Mouse (Mus musculus): ENCODE results near the gene Filip1l.
A peak's percentile ranks its signal among the peaks of the same experiment; 100 is the strongest.

Filip1l gene

DNA sequence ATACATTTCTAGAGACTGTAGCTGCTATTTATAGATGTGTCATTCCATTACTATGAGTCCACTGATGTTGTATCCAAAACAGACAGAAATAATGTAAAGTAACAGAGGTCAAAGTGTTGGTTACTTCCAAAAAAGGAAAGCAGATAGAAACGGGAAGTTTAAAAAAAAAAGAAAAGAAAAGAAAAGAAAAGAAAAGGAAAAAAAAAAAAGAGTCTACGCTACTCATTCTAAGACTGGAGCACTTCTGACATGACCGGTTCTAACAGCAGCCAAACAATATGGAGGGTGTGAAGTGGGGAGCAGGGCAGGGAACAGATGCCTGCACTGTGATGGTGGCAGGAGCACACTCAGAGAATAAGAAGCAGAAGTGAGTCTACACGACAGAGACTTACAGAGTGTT is 175.6 kb downstream of the Filip1l start:
- no peak for DNase-seq (ENCODE audit: low spot score in 2 of 2)

DNA sequence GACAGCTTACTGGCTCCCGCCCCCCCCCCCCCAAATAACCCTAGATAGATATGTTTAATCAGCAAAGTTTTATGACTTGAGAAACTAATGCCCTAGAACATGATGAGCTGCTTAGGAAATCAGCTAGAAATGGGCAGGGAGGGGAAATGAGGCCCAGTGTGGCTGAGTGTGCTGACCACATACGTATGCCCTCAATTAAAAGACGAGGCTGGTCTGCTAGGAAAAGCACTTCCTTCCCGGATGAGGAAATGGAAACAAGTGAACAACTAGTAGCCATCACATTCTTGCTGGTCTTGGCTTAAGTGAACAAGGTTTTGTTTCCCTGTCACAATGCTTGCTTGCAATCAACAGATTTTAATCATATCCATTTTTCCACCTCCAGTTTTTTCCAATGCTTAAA is 177.7 kb downstream of the Filip1l start:
- no peak for DNase-seq (ENCODE audit: low spot score in 2 of 2)

DNA sequence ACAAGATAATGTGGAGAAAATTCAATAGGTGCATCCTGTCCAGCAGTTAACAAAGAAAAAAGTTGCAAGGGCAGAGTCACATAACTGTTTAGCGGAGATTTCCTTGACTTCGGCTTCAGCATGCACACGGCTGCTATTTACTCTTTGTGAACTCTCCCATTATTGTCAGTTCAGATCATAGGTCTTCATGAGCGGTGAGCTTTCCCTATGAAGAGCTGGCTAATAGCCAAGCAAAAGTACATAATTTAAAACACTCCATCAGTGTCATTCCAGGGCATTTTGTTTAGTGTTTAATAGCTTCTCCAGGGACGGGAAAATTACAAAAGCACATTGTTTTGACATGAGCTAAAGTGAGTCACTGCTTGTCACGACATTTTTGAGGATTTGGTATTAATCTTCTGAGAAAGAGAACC is 179.2 kb downstream of the Filip1l start:
- no peak for DNase-seq (ENCODE audit: low spot score in 2 of 2)

DNA sequence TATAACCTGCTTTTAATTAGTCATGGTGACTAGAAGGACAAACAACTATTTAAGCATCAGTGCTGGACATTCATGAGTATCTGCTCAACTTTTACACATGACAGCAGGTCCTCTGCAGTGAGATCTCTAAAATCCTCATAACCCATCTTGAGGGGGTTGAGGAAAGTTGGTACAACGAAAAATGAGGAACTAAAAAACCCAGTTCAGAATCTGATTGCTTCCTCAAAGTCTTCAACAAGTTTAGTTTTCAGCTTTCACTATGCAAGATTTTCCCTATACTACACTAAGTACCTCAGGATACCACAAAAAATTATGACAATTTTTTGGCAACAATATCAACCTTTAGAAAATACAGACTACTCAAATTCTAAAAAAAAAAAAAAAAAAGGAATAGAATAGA is 181.5 kb downstream of the Filip1l start:
- DNase-seq (ENCODE audit: low spot score in 2 of 2), result no peak

DNA sequence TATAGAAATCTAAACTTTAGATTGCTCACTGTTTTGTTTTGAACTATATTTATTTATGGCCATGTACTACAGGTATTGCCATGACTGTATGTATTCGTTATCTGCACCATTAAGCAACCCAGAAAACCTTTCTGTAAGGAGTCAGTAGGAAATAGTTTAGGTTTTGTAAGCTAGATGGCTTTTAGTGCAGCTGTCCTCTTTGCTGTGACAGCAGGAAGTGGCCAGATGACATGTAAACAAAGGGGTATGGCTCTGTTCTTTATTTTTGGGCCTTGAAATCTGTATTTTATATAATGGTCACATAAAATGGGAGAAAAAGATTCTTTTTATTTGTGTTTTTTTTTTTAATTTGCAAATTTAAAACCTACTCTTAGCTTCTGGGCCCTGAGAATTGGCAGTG is 181.9 kb downstream of the Filip1l start:
- DNase-seq (ENCODE audit: low spot score in 2 of 2), result no peak

DNA sequence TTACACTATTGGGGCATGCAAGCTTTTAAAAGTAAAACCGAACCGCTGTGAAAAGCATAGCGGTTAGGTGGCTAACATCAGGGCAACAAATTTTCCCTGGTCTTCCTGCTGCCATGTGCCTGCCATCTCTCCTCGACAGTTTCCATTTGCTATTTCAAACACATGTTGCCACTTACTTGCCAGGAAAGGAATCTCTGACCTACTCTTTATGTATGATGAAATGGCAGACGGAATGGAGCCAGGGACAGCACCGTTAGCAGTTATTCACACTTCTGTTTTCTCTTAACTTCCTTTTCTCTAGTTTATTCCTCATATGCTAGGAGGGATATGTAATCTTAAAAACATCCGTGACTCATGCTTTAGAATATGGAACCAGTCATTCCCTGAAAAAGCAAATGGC is 183.6 kb downstream of the Filip1l start:
- no peak for DNase-seq (ENCODE audit: low spot score in 2 of 2)

DNA sequence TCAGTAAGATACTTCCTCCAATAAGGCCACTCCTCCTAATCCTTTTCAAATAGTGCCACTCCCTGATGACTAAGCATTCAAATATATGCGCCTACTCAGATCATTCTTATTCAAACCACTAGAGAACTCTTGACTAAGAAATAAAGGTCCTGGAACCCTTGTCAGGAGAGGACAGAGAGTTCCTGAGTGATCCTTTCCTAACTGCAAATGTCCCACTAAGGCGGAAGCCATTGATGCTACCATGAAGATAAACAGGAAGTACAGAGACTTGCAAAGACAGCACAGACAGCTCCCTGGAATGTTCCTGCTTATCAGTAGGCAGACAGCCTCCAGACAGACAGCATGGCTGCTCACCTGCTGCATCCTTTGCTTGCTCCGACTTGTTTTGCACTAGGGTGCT is 190.3 kb downstream of the Filip1l start:
- DNase-seq (ENCODE audit: low spot score in 2 of 2), result no peak

DNA sequence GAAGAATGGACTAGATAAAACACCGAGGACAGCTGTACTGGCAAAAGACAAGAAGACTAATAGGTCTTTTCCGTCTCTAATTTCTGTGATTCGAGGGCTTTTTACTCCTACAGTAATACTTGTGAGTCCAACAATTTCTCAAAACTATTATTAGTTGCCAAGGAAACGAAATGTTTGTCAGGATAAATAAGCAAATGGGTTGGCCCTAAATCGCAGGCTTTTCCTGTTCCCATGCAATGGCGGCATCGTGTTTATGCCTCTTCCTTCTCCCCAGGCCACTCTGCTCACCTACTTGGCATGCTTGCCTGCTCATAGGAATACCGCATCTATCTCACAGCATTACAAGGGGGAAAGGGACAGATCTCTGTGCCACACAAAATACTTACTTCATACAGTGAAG is 191.5 kb downstream of the Filip1l start:
- no peak for DNase-seq (ENCODE audit: low spot score in 2 of 2)

DNA sequence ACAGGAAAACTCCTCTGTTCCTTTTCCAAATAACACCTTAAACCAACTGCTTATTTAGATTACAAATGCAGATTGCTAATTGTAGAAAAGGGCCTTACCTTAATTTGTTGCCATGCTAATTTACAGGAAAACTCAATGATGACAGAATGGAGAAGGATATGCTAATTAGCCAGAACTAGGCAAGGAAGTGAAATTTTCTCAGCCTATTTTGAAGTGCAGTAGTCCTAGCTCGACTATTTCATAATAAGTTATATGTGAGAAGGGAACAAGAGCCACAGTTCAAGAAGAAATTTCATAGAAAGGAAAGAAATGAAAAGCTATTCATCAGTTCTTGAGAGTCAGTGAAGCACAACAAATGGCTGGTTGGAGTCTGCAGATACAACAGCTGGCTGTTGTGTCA is 193.5 kb downstream of the Filip1l start:
- no peak for DNase-seq (ENCODE audit: low spot score in 2 of 2)

DNA sequence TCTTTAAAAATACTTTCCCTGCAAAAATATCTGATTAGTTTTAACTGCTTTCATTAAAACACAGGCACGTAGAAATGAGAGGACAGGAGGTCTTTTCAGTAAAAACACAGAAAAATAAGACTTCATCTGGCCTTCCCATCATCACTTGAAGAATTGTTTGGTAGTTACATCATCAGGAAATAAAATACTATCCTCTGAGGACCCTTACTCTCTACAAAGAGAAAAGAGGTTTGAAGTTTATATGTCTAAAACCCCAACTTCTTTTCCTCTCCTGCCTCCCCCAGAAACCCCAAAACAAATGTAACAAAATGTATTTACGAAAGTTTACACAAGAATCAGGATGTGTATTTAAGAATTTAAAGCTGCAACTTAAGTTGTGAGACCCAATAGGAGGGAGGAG is 195.7 kb downstream of the Filip1l start:
- no peak for DNase-seq (ENCODE audit: low spot score in 2 of 2)

DNA sequence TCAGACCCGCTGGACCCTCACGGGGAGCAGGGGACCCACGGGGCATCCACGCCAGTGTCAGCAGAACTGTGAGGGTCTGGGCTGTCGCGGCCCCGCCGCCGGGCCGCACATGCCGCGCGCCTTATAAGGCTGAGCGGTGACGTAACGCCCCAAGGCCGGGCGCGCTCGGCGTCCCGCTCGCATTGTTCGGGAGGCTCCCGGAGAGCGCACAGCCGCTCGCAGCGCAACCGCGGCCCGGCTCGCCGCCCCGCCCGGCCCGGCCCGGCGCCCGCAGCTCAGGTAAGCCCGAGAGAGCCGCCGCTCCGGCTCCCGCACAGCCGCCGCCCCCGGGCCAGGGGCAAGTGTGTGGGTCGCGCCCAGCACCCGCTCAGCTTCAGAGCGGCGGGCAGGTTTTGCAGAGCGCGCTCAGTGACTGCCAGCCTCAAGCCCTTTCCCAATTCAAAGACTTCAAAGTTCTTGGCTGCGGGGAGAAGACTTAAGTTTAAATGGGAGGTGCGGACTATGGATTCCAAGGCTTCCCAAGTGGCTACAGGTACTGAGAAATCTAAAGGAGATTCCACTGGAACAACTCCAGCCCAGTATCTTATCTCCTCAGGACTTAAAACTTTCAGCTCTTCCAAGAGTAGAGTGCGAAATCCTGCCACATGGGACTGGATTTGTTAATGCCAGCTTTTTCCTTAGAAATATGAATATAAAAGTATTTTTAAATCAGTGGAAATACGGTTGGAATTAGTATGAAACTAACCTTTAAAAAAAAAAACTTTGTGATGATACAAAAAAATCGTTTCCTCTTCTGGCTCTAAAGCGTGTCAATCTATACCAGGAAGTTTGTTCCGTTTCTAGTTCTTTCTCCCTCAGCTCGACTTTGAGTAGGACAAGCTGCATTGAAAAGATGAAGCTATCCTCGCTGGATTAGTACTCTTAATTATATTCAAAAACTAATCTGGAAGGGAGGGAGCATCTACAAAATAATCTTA is 196.5 kb downstream of the Filip1l start:
- peak; percentile 33 to 53 for DNase-seq (ENCODE audit: low spot score in 2 of 2)

DNA sequence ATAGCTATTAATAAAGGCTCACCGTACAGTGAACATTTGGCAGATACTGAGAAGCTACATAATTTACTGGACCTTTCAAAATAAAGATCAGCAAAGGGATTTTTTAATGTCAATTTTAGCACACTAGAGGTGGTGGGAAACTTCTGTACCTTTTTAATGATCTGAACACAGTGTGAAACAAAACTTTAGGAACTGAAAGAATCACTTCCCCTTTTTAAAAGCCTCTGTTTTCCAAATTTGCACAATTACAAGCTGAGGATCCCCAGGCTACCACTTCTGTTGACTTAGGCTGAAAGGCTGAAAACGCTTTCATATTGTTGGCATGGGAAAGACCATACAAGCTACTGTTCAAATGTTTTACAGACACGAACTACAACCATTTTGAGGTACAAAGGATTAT is 197.2 kb downstream of the Filip1l start:
- DNase-seq (ENCODE audit: low spot score in 2 of 2), result no peak

DNA sequence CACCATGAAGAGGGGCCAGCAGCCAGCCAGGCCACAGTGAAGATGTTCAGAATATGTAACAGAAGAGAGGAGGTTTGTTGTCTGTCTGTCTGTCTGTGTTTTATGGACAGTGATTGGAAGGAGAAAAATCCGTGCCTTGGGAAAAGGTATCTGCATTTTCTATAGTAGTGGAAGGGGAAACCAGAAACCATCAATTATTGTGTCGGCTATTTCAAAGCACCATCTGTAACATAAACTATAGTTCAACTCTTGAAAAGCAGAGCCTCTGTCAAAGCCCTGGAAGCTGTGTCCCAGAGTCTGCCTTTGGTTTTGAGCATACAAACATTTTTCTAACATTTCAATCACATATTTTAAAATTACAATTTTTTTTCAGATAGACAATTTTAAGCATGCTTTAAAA is 197.9 kb downstream of the Filip1l start:
- DNase-seq (ENCODE audit: low spot score in 2 of 2), result no peak

DNA sequence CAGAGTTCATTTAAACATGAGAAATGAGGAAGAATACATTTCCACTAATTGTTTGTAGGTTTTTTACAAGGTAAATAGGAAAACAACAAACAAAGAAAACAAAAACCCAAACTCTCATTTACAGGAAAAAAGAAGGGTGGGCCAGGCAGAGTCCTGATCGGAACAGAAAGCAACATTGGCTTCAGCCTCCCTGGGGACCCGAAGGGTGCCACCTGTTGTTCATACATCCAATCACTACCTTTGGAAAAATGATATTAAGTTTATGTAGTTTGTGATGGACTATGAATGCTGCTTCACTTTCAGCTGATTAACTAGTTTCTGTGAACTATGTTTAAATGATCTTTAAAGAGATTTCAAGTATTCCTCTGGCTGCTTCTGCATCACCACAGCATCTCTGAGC is 198.7 kb downstream of the Filip1l start:
- DNase-seq (ENCODE audit: low spot score in 2 of 2), result no peak

DNA sequence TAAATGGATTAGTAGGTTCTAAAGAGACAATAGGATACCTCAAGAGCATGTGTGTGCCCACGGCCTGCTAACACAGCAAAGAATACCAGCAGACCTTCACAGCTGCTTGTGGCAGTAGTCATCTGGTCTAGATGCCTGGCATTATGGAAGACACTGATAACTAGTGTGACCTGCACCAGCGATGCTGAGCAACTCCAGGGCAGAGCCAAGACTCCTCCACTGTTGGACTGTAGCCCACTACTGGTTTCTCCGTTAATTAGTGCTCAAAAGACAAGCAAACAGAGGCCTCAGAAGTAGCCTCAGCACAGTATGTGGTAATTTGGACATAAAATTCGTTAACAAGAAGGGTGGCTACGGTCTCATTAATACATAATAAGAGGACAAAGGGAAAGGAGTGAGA is 199.8 kb downstream of the Filip1l start:
- no peak for DNase-seq (ENCODE audit: low spot score in 2 of 2)

DNA sequence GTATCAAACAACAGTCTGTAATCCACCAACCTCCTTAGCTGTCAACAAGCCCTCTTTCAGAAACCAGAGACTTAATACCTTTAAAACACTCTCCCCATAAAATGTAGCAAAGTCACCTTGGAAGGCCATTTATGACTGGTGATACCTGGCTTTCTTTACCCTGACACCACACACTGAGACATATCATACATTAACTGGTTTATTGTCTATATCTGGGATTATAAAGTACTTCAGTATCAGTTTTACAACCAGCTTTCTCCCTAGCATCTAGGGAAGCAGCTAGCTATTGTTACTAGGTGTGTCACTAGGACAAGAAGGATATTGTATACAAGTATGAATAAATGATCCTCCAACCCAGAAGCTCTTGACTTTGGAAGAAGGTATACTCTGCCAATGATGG is 200.3 kb downstream of the Filip1l start:
- DNase-seq (ENCODE audit: low spot score in 2 of 2), result no peak

DNA sequence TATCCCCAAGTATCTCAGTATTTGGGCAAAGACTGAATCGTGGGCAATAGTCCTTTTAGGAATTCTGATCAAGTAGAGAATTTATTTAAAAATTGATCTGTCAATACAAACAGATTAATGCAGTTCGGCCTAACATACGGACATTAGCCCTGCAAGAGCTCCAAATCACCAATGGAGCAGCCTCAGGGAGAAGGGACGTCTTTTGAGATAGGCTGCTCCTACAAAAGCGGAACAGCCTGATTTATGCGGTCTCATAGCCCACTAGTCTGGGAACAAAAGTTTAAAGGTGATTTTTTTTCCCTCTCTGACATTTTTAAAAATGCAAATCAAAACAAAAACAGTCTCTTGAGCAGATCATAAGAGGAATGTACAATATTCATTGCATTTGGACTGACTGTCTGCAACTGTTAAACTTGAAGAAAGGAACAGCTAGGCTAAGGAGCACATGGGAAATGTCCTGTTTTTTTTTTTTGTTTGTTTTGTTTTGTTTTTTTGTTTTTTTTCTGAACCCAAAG is 202.1 kb downstream of the Filip1l start:
- no peak for DNase-seq (ENCODE audit: low spot score in 2 of 2)

DNA sequence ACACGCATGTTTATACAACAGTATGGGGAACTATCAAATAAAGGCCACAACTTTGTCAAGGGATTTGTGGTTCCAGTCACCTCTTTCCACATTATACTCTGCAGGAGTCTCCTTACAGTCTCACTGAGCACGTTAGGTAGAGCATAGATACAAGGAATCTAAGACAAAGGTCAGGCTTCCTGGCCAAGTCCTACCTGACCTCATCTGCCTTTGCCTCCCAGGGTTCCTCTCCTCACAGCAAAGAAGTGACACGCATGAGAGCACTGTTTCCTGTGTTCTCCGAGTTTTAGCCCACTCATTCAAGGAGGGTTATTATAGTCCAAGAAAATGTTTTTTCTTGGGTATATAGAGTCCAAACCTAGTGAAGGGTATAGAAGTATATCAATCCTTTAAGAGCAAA is 202.8 kb downstream of the Filip1l start:
- no peak for DNase-seq (ENCODE audit: low spot score in 2 of 2)

DNA sequence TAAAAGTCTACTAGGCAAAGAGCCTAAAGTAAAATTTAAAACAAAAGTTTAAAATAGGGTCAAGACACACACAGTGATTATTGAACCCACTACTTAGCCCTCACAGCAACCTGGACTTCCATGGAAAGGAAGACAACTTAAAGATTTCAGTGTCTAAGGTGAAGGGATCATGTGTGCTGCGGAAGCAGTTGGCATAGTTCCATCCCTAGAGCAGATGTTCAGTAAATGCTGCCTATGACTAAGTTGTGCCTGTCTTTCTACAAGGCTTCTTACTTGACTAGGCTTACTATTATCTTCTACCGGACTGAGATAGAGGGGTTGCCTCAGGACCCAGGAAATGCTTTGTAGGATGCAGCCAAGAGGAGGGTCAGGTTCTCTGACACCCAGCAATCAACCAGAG is 203.4 kb downstream of the Filip1l start:
- DNase-seq (ENCODE audit: low spot score in 2 of 2), result no peak

DNA sequence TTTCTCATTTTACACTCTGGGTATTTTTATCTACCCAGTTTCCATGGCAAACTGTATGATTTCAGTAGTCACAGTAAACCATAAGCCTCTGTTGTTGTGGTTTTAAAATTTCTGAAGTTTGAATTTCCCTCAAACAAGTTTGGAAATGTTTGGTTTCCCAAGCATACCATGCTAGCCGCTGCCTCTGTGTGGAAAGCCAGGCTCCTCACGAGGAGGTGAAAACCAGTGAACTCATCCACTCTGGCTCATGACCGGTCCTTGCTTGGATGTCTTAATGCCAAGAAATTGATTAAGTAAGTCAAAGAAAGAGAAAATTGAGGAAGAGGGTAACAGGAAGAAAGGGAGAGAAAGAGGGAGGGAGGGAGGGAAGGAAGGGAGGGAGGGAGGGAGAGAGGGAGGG is 205.4 kb downstream of the Filip1l start:
- no peak for DNase-seq (ENCODE audit: low spot score in 2 of 2)

DNA sequence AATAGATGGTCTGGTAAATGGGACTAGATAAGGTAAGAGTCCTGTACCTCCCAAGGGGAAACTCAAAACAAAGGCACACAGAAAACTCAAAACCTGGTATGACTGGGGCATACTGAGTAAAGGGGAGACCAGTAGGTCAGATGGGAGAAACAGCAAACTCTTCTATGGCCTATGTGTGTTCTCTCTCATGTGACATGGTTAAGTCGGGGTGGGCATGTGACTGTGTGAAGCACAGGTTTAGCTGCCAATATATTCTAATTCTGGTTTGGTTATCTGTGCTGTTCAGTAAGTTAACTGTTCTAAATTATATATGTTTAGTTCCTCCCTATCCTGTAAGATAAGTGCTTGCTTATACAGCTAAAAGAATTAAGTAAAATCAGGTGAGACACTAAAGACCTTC is 207.3 kb downstream of the Filip1l start:
- no peak for DNase-seq (ENCODE audit: low spot score in 2 of 2)

DNA sequence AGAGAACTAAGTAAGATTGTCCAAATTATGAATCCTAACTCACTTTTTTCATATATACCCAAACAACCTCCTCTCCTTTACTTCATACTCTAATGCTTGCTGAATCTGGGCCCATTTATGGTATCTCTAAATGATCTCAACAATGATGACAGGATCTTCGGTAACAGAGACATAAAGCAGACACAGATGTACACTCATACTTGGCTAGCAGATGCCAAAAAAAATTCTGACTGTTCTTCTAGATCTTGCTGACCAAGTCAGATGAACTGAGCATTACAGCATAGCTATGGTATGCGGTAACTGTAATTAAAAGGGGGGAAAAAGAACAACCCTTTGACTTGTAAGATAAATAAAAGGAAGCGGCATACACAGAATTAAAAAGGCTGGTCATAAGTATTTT is 210.6 kb downstream of the Filip1l start:
- DNase-seq (ENCODE audit: low spot score in 2 of 2), result no peak

DNA sequence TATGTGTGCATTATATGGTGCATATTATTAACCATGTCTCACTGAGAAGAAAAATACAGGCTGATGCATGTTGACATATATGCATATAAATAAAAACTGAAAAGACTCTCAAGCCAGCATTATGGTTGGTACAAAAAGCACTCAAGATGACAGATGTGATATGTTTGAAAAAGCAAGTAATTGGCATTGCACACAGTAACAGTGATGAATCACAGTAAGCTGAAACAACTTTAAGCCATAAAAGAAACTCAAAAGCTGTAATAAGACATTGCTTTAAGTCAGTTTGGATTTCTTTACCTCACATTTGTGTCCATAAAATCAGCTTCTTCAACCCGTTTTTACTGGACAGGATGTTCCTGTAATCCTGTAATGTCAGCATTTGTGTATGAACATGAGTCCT is 211.9 kb downstream of the Filip1l start:
- DNase-seq (ENCODE audit: low spot score in 2 of 2), result no peak

DNA sequence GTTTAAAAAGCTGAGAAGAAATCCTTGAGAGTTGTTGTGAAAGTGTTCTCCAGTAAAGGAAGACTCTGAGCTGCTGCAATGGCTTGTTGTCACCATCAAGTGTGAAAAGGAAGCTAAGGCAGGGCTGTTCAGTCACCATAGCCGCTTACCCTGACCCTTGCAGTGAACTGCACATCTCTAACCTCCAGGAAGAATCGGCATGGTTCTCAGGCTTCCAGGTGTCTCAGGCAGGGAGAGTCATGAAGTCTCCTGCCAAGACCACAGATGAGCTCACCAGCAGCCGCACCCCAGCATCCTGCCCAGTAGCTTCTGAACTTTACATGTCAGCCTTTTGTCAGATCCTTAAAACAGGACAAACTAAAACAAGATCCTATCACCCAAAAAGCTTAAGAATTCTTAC is 213.3 kb downstream of the Filip1l start:
- no peak for DNase-seq (ENCODE audit: low spot score in 2 of 2)

Measured in right cerebral cortex, adult 2 months (tissue).